Mouse (Mus musculus): Measurements from ENCODE around the gene Epop.

GRCm38 (mm10) chr11:97631500-97631899 lies 2.0 kb upstream of the Epop start:
- no peak for TF ChIP-seq CTCF (IDR thresholded peaks at IDR 0.05)
- no peak for TF ChIP-seq EP300 (IDR thresholded peaks at IDR 0.05)
